Mouse (Mus musculus): ENCODE measurements at regions not wholly inside any gene's neighbourhood (a gene's known extent, or its start where the extent isn't known, plus 50 kb on each side); places are given as distances from the start of the nearest gene placed in this dataset.
A peak's percentile ranks its signal among the peaks of the same experiment; 100 is the strongest.

DNA sequence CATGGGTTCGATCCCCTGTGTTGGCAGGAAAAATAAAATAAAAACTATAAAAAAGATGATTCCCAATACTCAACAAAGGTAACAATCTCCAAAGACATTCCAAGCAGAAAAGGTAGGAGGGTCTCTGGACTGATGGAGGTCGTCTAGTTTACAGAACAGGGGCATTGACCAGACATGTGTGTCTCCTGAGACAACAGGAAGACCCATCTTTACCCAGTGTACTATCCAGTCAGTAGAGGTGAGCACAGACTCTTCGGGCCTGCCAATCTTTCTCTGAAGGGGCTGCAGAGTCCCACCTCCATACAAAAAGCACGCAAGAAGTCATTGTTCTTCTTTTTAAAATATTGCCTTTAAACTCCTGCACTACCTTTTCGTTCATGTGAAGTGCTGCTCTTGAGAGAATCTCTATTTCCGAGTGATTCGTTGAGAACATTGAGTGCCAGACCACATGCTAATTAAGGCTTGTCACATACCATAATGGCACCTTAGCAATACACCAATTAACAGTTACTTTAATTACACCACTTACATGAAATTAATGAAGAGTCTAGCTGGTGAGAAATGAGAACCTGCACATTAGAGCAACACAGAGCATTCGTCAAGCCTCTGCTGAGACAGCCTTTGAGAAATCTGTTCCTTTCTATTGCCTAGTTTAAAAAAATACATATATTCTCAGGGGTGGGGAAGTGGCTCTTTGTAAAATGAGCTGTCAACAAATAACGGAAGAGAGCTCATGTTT, 69.5 kb upstream of the Mycn start:
- Histone ChIP-seq H3K9ac (replicated peaks; ENCODE audit: low read length, poor library complexity, severe bottlenecking) (no peak overlapping the region), H3K9me3 (ENCODE audit: low read length) (no peaks in the 10 kb centered on the region), H3K4me1 (ENCODE audit: insufficient read depth, low read length) (no peaks in the 10 kb centered on the region), H3K27ac (ENCODE audit: low read depth, low read length) (no peak overlapping the region), H3K27me3 (ENCODE audit: insufficient read depth, low read length) (no peaks in the 10 kb centered on the region), H3K36me3 (ENCODE audit: insufficient read depth, low read length) (no peaks in the 10 kb centered on the region), H3K4me3 (ENCODE audit: low read depth, low read length) (no peak overlapping the region), H3K4me2 (ENCODE audit: low read depth, low read length, poor library complexity, severe bottlenecking) (no peak overlapping the region)
- 86% methylated on average over 9 of the region's 9 CpGs for WGBS
- no peak for TF ChIP-seq CTCF (IDR thresholded peaks at IDR 0.05)
- no peak for ATAC-seq (ENCODE audit: low FRiP score)
- no peak for DNase-seq (ENCODE audit: low spot score)

DNA sequence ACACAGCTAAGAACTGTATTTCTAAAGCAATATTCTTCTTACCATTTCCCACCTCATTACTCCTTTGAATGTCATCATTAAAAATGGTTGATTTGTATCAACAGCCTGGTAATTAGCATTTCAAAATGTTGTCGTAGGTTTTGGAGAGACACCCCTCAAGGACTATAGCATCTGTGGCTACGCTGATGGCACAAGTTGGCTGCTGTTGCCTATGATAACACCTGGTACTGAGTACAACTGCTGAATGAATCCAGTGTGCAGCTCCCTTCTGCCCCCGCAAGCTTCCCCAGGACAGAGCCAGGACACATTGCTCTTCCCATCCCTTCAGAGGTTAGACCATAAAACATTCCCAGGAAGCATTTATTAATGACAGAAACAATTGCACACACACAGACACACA, 68.7 kb upstream of the Mycn start:
- Histone ChIP-seq H3K36me3 (ENCODE audit: insufficient read depth, low read length) (no peaks in the 10 kb centered on the region), H3K4me1 (ENCODE audit: insufficient read depth, low read length) (no peaks in the 10 kb centered on the region), H3K27me3 (ENCODE audit: insufficient read depth, low read length) (no peaks in the 10 kb centered on the region), H3K4me2 (ENCODE audit: low read depth, low read length, poor library complexity, severe bottlenecking) (no peak overlapping the region), H3K9me3 (ENCODE audit: low read length) (no peaks in the 10 kb centered on the region), H3K9ac (replicated peaks; ENCODE audit: low read length, poor library complexity, severe bottlenecking) (no peak overlapping the region), H3K4me3 (ENCODE audit: low read depth, low read length) (no peak overlapping the region), H3K27ac (ENCODE audit: low read depth, low read length) (no peak overlapping the region)
- no peak for DNase-seq (ENCODE audit: low spot score)
- 82% methylated on average over 3 of the region's 3 CpGs for WGBS
- no peak for TF ChIP-seq CTCF (IDR thresholded peaks at IDR 0.05)
- ATAC-seq (ENCODE audit: low FRiP score), result no peak

DNA sequence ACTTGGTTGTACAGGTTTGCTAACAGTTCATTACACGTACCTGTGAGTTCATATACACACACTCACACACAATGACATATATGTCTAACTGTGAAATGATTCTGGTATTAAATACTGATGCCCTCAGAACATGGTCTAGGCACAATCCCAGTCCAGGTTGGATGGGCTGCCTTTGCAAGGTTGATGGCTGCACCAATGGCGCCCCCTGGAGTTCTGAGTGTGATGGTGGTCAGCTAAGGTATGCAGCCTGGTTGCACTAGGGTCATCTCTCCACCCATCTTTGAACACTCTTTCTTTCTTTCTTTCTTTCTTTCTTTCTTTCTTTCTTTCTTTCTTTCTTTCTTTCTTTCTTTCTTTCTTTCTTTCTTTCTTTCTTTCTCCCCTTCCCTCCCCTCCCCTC, 67.8 kb upstream of the Mycn start:
- DNase-seq (ENCODE audit: low spot score), result no peak
- Histone ChIP-seq H3K4me3 (ENCODE audit: low read depth, low read length) (no peak overlapping the region), H3K9ac (replicated peaks; ENCODE audit: low read length, poor library complexity, severe bottlenecking) (no peak overlapping the region), H3K27ac (ENCODE audit: low read depth, low read length) (no peak overlapping the region), H3K36me3 (ENCODE audit: insufficient read depth, low read length) (no peaks in the 10 kb centered on the region), H3K9me3 (ENCODE audit: low read length) (no peaks in the 10 kb centered on the region), H3K27me3 (ENCODE audit: insufficient read depth, low read length) (no peaks in the 10 kb centered on the region), H3K4me2 (ENCODE audit: low read depth, low read length, poor library complexity, severe bottlenecking) (no peak overlapping the region), H3K4me1 (ENCODE audit: insufficient read depth, low read length) (no peaks in the 10 kb centered on the region)
- no peak for ATAC-seq (ENCODE audit: low FRiP score)
- 39% methylated on average over 2 of the region's 2 CpGs for WGBS
- peak; percentile 9; the same call in 1 of the 2 replicates for TF ChIP-seq CTCF (IDR thresholded peaks at IDR 0.05)

DNA sequence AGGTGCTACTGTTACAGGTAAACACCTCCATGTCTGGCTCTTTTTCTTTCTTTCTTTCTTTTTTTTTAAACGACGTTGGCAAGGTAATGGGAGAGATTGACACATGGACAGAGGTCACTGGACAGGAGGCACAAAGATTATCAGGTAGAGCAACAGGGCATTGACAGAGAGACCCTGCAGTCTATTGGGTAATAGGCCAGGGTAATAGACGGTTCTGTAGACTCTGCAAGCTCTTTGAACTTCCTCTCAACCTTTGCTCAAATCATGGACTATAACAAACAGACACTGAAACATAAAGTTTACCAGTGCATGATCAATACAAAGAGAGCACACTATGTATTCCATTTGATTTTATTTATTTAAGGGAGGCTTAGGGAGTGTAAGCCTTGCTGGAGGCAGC, 61.0 kb upstream of the Mycn start:
- WGBS, result 84% methylated on average over 3 of the region's 3 CpGs
- no peak overlapping the region for H3K4me2 ChIP-seq (ENCODE audit: low read depth, low read length, poor library complexity, severe bottlenecking)
- ATAC-seq (ENCODE audit: low FRiP score), result no peak
- TF ChIP-seq CTCF (IDR thresholded peaks at IDR 0.05), result no peak
- no peak overlapping the region for H3K4me3 ChIP-seq (ENCODE audit: low read depth, low read length)
- no peaks in the 10 kb centered on the region for H3K27me3 ChIP-seq (ENCODE audit: insufficient read depth, low read length)
- H3K9me3 ChIP-seq (ENCODE audit: low read length), result no peaks in the 10 kb centered on the region
- H3K36me3 ChIP-seq (ENCODE audit: insufficient read depth, low read length), result no peaks in the 10 kb centered on the region
- no peaks in the 10 kb centered on the region for H3K4me1 ChIP-seq (ENCODE audit: insufficient read depth, low read length)
- no peak for DNase-seq (ENCODE audit: low spot score)
- no peak overlapping the region for H3K9ac ChIP-seq (replicated peaks; ENCODE audit: low read length, poor library complexity, severe bottlenecking)
- H3K27ac ChIP-seq (ENCODE audit: low read depth, low read length), result no peak overlapping the region

DNA sequence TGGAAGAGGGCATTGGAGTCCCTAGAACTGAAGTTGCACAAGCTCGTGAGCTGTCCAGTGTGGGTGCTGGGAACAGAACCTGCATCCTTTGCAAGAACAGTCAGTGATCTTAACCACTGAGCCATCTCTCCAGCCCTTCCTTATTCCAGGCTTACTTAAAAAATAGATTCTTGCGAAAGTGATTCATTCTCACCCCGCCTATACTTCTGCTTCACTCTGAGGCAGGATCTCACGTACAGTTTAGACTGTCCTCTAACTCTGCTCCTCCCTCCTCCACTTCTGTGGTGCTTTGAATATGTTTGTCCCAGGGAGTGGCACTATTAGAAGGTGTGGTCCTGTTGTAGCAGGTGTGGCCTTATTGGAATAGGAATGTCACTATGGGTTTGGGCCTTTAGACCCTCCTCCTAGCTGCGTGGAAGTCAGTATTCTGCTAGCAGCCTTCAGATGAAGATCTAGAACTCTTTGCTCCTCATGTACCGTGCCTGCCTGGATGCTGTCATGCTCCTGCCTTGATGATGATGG, 60.4 kb upstream of the Mycn start:
- TF ChIP-seq CTCF (IDR thresholded peaks at IDR 0.05), result no peak
- Histone ChIP-seq H3K27ac (ENCODE audit: low read depth, low read length) (no peak overlapping the region), H3K27me3 (ENCODE audit: insufficient read depth, low read length) (no peaks in the 10 kb centered on the region), H3K9me3 (ENCODE audit: low read length) (no peaks in the 10 kb centered on the region), H3K4me2 (ENCODE audit: low read depth, low read length, poor library complexity, severe bottlenecking) (no peak overlapping the region), H3K9ac (replicated peaks; ENCODE audit: low read length, poor library complexity, severe bottlenecking) (no peak overlapping the region), H3K36me3 (ENCODE audit: insufficient read depth, low read length) (no peaks in the 10 kb centered on the region), H3K4me3 (ENCODE audit: low read depth, low read length) (no peak overlapping the region), H3K4me1 (ENCODE audit: insufficient read depth, low read length) (no peaks in the 10 kb centered on the region)
- DNase-seq (ENCODE audit: low spot score), result no peak
- WGBS, result 86% methylated on average over 6 of the region's 6 CpGs
- no peak for ATAC-seq (ENCODE audit: low FRiP score)

DNA sequence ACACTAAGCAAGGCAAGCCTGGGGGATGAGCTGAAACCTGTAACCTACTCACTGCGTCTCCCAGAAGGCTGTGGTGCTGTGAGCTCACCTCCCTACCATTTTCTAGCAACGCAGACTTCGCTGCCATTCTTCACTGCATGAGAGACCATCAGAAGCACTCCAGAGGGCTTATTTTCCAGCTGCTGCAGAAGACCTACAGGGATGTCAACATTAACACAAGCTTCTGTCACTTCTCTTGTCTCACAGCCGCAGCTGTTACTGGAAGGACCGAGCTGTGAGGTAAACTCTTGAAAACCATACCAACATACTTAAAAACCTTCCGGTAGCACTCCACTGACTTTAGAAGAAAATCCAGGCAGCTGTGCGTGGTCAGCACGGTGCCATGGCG, 54.3 kb upstream of the Mycn start:
- no peaks in the 10 kb centered on the region for H3K36me3 ChIP-seq (ENCODE audit: insufficient read depth, low read length)
- no peak for ATAC-seq (ENCODE audit: low FRiP score)
- no peaks in the 10 kb centered on the region for H3K4me1 ChIP-seq (ENCODE audit: insufficient read depth, low read length)
- no peak overlapping the region for H3K4me2 ChIP-seq (ENCODE audit: low read depth, low read length, poor library complexity, severe bottlenecking)
- DNase-seq (ENCODE audit: low spot score), result no peak
- no peaks in the 10 kb centered on the region for H3K9me3 ChIP-seq (ENCODE audit: low read length)
- H3K27me3 ChIP-seq (ENCODE audit: insufficient read depth, low read length), result no peaks in the 10 kb centered on the region
- WGBS, result 88% methylated on average over 9 of the region's 9 CpGs
- H3K9ac ChIP-seq (replicated peaks; ENCODE audit: low read length, poor library complexity, severe bottlenecking), result no peak overlapping the region
- H3K27ac ChIP-seq (ENCODE audit: low read depth, low read length), result no peak overlapping the region
- no peak overlapping the region for H3K4me3 ChIP-seq (ENCODE audit: low read depth, low read length)
- no peak for TF ChIP-seq CTCF (IDR thresholded peaks at IDR 0.05)

All from midbrain, postnatal 0 days (tissue).